Mouse (Mus musculus): Measurements from ENCODE around the gene Csk.

DNA sequence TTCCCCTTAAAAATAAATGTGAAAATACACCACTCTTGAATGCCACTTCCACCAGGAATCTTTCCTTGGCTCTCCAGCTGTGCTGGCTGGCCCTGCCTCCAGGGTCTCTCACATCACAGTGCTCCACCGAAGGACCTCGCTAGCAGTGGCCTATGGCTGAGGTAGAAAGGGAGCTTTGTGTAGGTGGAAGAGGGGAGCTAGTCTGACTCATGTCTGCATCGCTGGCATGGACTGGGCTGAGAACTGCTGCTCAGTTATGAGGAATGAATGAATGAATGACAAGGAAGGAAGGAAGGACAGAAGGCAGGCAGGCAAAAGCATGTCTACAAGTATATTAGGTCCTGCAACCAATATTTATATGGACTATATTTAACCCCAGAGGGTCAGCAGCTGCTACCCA lies 16.2 kb downstream of the Csk start:
- TF ChIP-seq CTCF (IDR thresholded peaks at IDR 0.05; ENCODE audit: borderline replicate concordance, extremely low read depth, insufficient read depth, insufficient read length) (no peak), POLR2A (IDR thresholded peaks at IDR 0.05; ENCODE audit: borderline replicate concordance, extremely low read depth, insufficient read depth, insufficient read length, poor library complexity, severe bottlenecking) (no peak)

Measured in brain, embryonic 14.5 days (tissue).